Mouse (Mus musculus) lung, postnatal 36 days (tissue): ENCODE measurements around the gene Mpzl1.

Experiments used
- DNase-seq: peaks from one replicate; pipeline ENCODE4 v3.0.0; 2022; ENCODE audit warnings: mixed read lengths

Mpzl1 gene

GRCm38 (mm10) chr1:165655022-165655421 lies 20.7 kb upstream of the Mpzl1 start:
- DNase-seq: peak; percentile 54

- peak; percentile 34 for DNase-seq
Measured at GRCm38 (mm10) chr1:165653126-165653885, 19.0 kb upstream of the Mpzl1 start.

GRCm38 (mm10) chr1:165652507-165652906 lies 18.2 kb upstream of the Mpzl1 start:
- DNase-seq: no peak

- no peak for DNase-seq
Measured at GRCm38 (mm10) chr1:165651158-165651557, 16.8 kb upstream of the Mpzl1 start.

GRCm38 (mm10) chr1:165645102-165645501 lies 10.8 kb upstream of the Mpzl1 start:
- no peak for DNase-seq

GRCm38 (mm10) chr1:165643735-165644134 lies 9.4 kb upstream of the Mpzl1 start:
- DNase-seq: no peak

- DNase-seq: peak; percentile 69
Measured at GRCm38 (mm10) chr1:165642780-165643311, 8.5 kb upstream of the Mpzl1 start.

GRCm38 (mm10) chr1:165641786-165642771 lies 7.7 kb upstream of the Mpzl1 start:
- peak; percentile 93 for DNase-seq

GRCm38 (mm10) chr1:165641271-165641771 lies 7.0 kb upstream of the Mpzl1 start:
- DNase-seq: peak; percentile 87

- DNase-seq: no peak
Measured at GRCm38 (mm10) chr1:165636289-165636688, 2.0 kb upstream of the Mpzl1 start.

GRCm38 (mm10) chr1:165635055-165635897 lies 938 bp upstream of the Mpzl1 start:
- DNase-seq: no peak

- DNase-seq: no peak
Measured at GRCm38 (mm10) chr1:165633345-165633744, 993 bp downstream of the Mpzl1 start.

GRCm38 (mm10) chr1:165631136-165631535 lies 3.2 kb downstream of the Mpzl1 start:
- no peak for DNase-seq

GRCm38 (mm10) chr1:165629975-165630374 lies 4.4 kb downstream of the Mpzl1 start:
- DNase-seq: no peak

GRCm38 (mm10) chr1:165628603-165629002 lies 5.7 kb downstream of the Mpzl1 start:
- DNase-seq: no peak

- DNase-seq: no peak
Measured at GRCm38 (mm10) chr1:165625896-165626295, 8.4 kb downstream of the Mpzl1 start.

- DNase-seq: no peak
Measured at GRCm38 (mm10) chr1:165625058-165625457, 9.3 kb downstream of the Mpzl1 start.

GRCm38 (mm10) chr1:165618201-165618624 lies 16.1 kb downstream of the Mpzl1 start:
- DNase-seq: peak; percentile 63

- peak; percentile 67 for DNase-seq
Measured at GRCm38 (mm10) chr1:165617166-165617891, 17.0 kb downstream of the Mpzl1 start.

GRCm38 (mm10) chr1:165616652-165617051 lies 17.7 kb downstream of the Mpzl1 start:
- DNase-seq: no peak

- DNase-seq: no peak
Measured at GRCm38 (mm10) chr1:165614793-165615192, 19.5 kb downstream of the Mpzl1 start.
